Mouse (Mus musculus) kidney, adult 2 months (tissue): ENCODE results near the gene Rmi1. TPM values are rescaled to one million over a fixed set of nuclear protein-coding genes. Genes with fewer than 3 reads are reported as not detected.
A peak's percentile ranks its signal among the peaks of the same experiment; 100 is the strongest.
"Not testable (repeated sequence)": the region's sequence is repeated elsewhere in the genome, so short reads cannot be mapped to it uniquely, and the experiment has no call there.

Source experiments
- DNase-seq: peaks from one replicate; pipeline ENCODE4 v3.0.0; 2021
- H3K27ac ChIP-seq: fragments of 200-500 bp; 2 replicates; pipeline ENCODE4 v1.5.1; 2012; ENCODE audit warnings: low read depth, low read length, control low read depth, inconsistent platforms; ENCODE audit not compliant: insufficient read depth
- H3K27me3 ChIP-seq: fragments of 200-500 bp; replicated peaks from 2 replicates; pipeline ENCODE4 v1.6.1; 2012; ENCODE audit warnings: mild to moderate bottlenecking, moderate library complexity, low read length, inconsistent platforms; ENCODE audit not compliant: control insufficient read depth, insufficient read depth
- H3K36me3 ChIP-seq: fragments of 200-500 bp; 2 replicates; pipeline ENCODE4 v1.6.1; 2012; ENCODE audit warnings: mild to moderate bottlenecking, moderate library complexity, low read length, inconsistent platforms; ENCODE audit not compliant: control insufficient read depth, insufficient read depth
- H3K4me1 ChIP-seq: fragments of 200-500 bp; 2 replicates; pipeline ENCODE4 v1.6.1; 2011; ENCODE audit warnings: low read length; ENCODE audit not compliant: control insufficient read depth, insufficient read depth
- H3K4me3 ChIP-seq: fragments of 200-500 bp; 2 replicates; pipeline ENCODE4 v1.5.1; 2011; ENCODE audit warnings: mild to moderate bottlenecking, low read depth, low read length, control low read depth; ENCODE audit not compliant: insufficient read depth
- CTCF ChIP-seq: fragments of 200-500 bp; conservative IDR thresholded peaks from 2 replicates; pipeline ENCODE4 v1.5.1; 2011; ENCODE audit warnings: low read depth, mild to moderate bottlenecking, control low read depth, low read length, moderate library complexity, mixed read lengths; ENCODE audit not compliant: insufficient read depth, insufficient read length
- POLR2A ChIP-seq: fragments of 200-500 bp; IDR thresholded peaks from one replicate; pipeline ENCODE4 v1.6.1; 2011; ENCODE audit warnings: low read depth, low read length, control low read depth
- WGBS: fragments of 180-500 bp; shearing (Covaris S2); methylation state at CpG from one replicate; pipeline ENCODE4 v1.1.7; 2018; 5-methylcytosine and 5-hydroxymethylcytosine counted together
- polyA plus RNA-seq: library from polyadenylated mRNA; depleted of rRNA; stranded (reverse); fragments of >200 nt; gene quantifications from 2 replicates; pipeline ENCODE4 v1.2.3, GENCODE M21; 2012

The Rmi1 gene
- polyA plus RNA-seq, 1 experiment, result 7.1 TPM

DNA sequence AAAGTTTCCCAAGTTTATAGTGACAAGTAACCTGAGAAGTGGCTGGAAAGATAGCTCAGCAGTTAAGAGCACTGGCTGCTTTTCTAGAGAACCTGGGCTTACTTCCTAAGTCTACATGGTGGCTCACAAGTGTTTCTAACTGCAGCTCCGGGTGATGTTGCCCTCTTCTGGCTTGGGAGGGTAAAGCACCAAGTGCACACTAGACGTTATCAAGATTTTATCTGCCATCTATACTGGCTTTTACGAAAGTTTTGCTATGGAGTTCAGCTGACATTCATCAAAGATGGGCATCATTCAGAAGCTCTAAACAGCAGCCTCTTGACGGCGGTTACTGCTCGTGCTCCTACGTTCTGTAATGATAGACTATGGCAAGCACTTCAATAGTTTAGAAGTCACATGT, 14.1 kb upstream of the Rmi1 start:
- 9% methylated on average over 7 of the region's 7 CpGs for WGBS
- Histone ChIP-seq H3K27ac (no peak overlapping the region), H3K27me3 (no peaks in the 10 kb centered on the region), H3K36me3 (peaks cover 7% of the 10 kb centered on the region), H3K4me1 (peaks cover 9% of the 10 kb centered on the region; the same call in 1 of the 2 replicates), H3K4me3 (no peak overlapping the region)
- TF ChIP-seq POLR2A (no peak), CTCF (peak; percentile 83)
- DNase-seq, result peak; percentile 77

DNA sequence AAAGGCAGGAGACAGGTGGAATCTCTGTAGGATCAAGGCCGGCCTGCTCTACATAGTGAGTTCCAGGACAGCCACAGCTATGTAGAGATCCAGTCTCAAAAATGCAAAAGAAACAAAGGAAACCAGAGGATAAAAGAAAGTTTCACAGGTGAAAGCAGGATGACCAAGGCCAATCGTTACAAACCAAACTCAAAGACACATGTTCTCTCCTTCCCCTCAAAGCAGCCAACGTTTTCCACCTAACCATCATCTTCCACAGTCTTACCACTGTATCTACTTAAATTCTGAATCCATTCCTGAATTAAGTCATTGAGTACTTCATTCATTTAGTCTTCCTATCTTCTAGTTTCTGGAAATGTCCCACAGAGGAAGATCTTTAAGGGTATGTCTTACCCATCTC, 13.7 kb upstream of the Rmi1 start:
- Histone ChIP-seq H3K27me3 (no peaks in the 10 kb centered on the region), H3K4me3 (no peak overlapping the region), H3K27ac (no peak overlapping the region), H3K4me1 (peaks cover 9% of the 10 kb centered on the region; the same call in 1 of the 2 replicates), H3K36me3 (peaks cover 7% of the 10 kb centered on the region)
- DNase-seq, result no peak
- WGBS, result 36% methylated on average over 3 of the region's 3 CpGs
- no peak for TF ChIP-seq POLR2A
- no peak for TF ChIP-seq CTCF

DNA sequence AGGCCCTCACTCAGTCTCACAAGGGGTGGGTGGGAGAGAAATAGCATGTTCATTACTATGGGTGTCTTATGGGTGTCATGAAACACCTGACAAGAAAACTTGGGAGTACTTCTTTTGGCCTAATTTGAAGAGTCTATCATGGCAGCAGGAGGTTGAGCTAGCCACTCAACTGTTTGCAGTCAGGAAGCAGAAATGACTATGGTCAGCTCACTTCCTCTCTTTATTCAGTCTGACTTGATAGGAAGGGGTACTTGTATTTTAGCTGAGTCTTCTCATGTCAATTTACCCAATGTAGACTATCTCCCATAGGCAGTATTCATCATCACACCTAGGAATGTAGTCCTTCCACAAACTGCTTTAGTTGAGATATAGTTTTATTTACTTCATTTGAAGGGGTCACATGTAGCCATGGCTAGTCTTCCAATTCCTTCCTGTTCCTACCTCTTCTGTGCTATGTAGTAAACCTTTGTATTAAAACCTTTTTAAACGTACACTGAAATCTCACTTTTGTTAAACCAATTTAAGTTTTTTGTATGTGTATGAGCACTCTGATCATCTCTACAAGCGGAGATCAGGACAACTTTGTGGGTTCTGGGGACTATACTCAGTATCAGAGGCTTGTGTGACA, 12.6 kb upstream of the Rmi1 start:
- DNase-seq, result no peak
- Histone ChIP-seq H3K36me3 (peaks cover 7% of the 10 kb centered on the region), H3K27me3 (no peaks in the 10 kb centered on the region), H3K27ac (no peak overlapping the region), H3K4me3 (no peak overlapping the region), H3K4me1 (peaks cover 4% of the 10 kb centered on the region; the same call in 1 of the 2 replicates)
- 83% methylated on average over 2 of the region's 2 CpGs for WGBS
- TF ChIP-seq POLR2A, result no peak
- no peak for TF ChIP-seq CTCF

DNA sequence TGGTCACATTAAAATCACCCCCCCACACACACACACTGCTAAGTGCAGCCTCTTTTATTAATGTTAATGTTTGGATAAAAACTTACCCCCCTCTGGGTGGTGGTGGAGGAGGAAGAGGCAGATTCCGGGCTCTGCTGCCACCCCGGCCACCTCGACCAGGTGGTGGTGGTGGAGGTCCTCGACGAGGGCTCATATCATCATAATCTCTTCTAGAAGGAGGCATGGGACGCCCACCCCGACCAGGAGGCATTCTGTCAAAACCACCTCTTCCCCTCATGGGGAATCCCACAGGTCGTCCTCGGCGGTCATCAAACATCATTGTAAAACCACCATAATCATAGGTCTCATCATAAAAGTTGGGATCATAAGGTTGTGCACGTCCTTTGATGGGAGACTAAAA, 7.7 kb upstream of the Rmi1 start:
- H3K27me3 ChIP-seq, H3K27ac ChIP-seq, H3K4me3 ChIP-seq, H3K4me1 ChIP-seq, DNase-seq: not testable (repeated sequence)
- WGBS, result 72% methylated on average over 11 of the region's 11 CpGs
- peaks cover 18% of the 10 kb centered on the region for H3K36me3 ChIP-seq

DNA sequence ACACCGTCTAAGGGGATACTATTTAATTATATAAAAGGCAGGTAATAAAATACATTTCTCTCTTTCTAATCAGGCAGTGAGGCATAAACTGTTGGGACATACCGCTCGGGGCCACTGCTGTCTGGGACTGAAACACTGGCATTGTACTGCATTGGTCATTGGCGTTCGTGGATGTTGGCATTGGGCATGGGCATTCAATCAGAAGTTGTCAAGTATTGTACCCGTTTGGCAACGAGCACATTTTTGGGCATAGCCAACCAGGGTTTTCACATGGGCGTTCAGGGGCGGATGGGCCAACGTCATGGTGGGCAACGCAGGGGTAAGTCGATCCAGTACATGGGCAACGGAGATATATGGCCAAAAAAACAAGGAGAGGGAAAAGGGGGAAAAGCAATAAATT, 4.4 kb upstream of the Rmi1 start:
- Histone ChIP-seq H3K36me3 (peaks cover 14% of the 10 kb centered on the region), H3K27me3 (no peaks in the 10 kb centered on the region), H3K4me3 (no peak overlapping the region), H3K27ac (no peak overlapping the region), H3K4me1 (no peaks in the 10 kb centered on the region; the same call in 1 of the 2 replicates)
- WGBS, result 67% methylated on average over 13 of the region's 13 CpGs
- DNase-seq, result no peak
- TF ChIP-seq CTCF (no peak), POLR2A (no peak)

DNA sequence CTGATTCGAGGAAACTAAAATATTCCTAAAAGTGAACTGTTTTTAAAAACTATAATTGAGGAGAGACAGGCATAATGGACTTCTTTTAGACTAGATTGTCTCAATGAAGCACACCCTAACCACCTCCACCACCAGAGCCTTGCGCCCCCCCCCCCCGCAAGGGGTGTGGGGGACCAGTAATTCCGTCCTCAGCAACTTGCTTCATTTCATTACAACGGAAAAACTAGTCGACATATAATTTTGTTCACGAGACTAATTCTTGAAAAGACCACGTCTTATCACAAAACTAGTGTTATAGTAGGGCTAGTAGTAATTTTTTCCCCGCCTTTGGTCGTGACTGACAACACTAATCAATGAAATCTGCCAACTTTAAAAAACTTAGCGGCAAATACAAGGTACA, 1.5 kb upstream of the Rmi1 start:
- WGBS, result under 1% methylated on average over 11 of the region's 11 CpGs
- Histone ChIP-seq H3K4me1 (no peaks in the 10 kb centered on the region; the same call in 1 of the 2 replicates), H3K36me3 (peaks cover 8% of the 10 kb centered on the region), H3K4me3 (peak overlapping the region; percentile 73), H3K27ac (no peak overlapping the region), H3K27me3 (no peaks in the 10 kb centered on the region)
- TF ChIP-seq CTCF (no peak), POLR2A (no peak)
- no peak for DNase-seq

DNA sequence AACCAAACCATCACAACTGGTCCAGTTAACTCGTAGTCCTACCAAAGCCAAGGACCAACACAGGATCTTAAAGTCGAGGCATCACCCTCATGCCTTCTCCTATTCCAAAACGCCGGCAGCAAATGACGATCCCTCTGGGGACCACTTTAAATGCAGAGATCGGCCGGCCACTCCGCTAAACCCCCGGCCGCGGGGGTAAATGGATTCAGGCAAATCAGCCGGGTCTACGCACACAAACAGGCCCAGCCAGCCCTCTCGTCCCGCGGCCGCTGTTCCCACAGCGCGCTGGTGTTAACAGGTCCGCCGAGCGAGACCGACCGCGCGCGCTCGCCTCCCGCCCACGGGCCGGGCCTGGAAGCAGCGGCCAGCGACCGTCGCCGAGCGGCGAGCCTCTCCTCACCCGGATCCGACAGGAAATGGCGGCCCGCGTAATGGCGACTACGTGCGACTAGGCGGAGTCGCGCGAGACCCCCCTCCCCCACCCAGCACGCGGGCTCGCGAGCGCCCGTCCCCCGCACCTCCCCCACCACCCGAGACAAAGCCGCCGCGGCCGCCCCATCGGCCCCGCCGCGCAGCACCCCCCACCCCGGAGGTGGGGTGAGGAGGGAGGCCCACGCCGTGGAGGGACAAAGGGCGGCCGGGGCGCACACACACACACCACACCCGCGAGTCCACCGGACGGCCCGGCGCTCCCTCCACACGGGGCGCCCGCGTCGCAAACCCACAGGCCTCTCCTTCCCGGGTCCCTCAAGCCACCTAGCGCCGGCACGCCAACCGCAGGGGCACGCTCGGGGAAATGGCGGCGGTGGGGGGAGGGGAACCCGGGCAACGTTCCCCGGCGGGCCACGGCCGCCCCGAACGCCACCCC, 679 bp upstream of the Rmi1 start:
- H3K4me3 ChIP-seq, result peak overlapping the region; percentile 73
- WGBS, result under 1% methylated on average over 90 of the region's 100 CpGs
- H3K27ac ChIP-seq, result peak overlapping the region; percentile 99
- DNase-seq, result peak; percentile 82
- no peaks in the 10 kb centered on the region for H3K27me3 ChIP-seq
- TF ChIP-seq CTCF, result no peak
- TF ChIP-seq POLR2A, result no peak
- H3K36me3 ChIP-seq, result peaks cover 3% of the 10 kb centered on the region
- no peaks in the 10 kb centered on the region; the same call in 1 of the 2 replicates for H3K4me1 ChIP-seq
